Mouse (Mus musculus) layer of hippocampus, adult 2 months (tissue): ENCODE results near the gene Unc5b. TPM values are rescaled to one million over a fixed set of nuclear protein-coding genes. Genes with fewer than 3 reads are reported as not detected.

Experiments used
- DNase-seq, 2 experiments: peaks; one replicate each; pipeline ENCODE4 v3.0.0; 2022; ENCODE audit warnings: low spot score in 2 of 2
- H3K27ac ChIP-seq: fragments of 200-600 bp; 2 replicates; pipeline ENCODE4 v1.8.1; 2022
- H3K4me3 ChIP-seq: fragments of 200-600 bp; 2 replicates; pipeline ENCODE4 v1.8.1; 2022; ENCODE audit warnings: mild to moderate bottlenecking
- CTCF ChIP-seq: fragments of 200-600 bp; conservative IDR thresholded peaks from 2 replicates; pipeline ENCODE4 v1.8.1; 2022; ENCODE audit warnings: antibody characterized with exemption, mild to moderate bottlenecking, moderate library complexity
- total RNA-seq, 2 experiments: library from RNA; stranded (reverse); gene quantifications; 2 replicates each; pipeline ENCODE4 v1.2.3; 2021

Gene Unc5b
- total RNA-seq, 2 experiments from 2014 or later = 10.7 to 11.2 TPM

DNA sequence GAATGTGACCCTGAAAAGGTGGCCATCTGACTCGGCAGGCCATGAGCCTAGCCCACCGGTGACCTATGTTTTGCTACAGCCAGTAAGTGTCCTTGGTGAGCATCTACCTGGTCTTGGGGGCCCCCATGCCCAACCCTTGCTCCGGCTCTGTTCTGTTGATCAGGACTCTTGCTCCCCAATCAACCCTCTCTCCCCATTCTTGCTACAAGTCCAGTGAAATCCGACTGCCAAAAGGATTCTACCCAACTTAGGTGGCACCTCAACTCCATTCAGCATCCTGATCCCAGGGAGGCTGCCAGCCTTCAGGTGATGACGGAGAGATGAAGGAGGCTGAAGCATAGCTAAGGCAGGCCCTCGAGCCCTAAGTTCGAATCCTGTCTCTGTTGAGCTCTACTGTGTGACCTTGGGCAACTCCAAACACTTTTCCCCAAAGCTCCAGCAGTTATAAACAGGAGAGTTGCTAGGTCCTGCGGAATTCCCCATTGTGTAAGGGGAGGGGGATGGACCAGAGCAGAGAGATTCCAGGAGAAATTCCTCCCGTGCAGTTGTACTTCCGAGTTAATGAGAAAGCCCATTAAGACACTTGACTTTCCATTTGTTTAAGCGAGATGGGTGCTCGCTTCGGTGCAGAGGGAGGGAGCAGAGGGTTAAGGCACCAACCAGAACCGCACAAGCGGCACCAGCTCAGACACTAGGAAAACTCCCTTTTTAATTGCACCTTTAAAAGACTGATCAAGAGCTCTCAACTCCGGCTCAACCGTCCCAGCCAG is 3.3 kb downstream of the Unc5b start:
- H3K4me3 ChIP-seq = no peak overlapping the region
- H3K27ac ChIP-seq = peak overlapping the region; percentile 61
- DNase-seq = no peak
- TF ChIP-seq CTCF = no peak

DNA sequence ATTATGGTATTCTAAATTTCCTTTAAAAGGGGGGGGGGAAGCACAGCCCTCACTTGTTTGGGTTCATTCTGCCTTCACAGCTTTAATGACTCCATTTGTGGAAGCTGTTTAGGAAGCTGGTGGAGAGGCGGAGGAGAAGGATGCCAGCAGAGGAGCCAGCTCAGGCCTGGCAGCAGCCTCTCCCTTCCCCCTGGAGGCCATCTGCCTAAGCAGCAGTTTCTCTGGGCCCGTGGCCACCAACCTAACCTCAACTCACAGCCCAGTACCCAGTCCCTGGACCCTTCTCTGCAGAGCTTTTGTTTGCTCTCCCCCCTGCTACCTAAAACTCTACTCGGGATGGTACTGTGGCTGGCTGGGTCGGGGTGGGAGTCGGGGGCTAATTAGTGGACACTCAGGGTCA is 4.1 kb downstream of the Unc5b start:
- DNase-seq = peak; percentile 38 to 48
- peak overlapping the region; percentile 61 for H3K27ac ChIP-seq
- H3K4me3 ChIP-seq = peak overlapping the region; percentile 59
- TF ChIP-seq CTCF = peak; percentile 48

GRCm38 (mm10) chr10:60826461-60827237 is 4.7 kb downstream of the Unc5b start:
- DNase-seq = peak; percentile 30 to 44
- H3K27ac ChIP-seq = peak overlapping the region; percentile 61
- TF ChIP-seq CTCF = peak; percentile 72
- peak overlapping the region; percentile 59 for H3K4me3 ChIP-seq

DNA sequence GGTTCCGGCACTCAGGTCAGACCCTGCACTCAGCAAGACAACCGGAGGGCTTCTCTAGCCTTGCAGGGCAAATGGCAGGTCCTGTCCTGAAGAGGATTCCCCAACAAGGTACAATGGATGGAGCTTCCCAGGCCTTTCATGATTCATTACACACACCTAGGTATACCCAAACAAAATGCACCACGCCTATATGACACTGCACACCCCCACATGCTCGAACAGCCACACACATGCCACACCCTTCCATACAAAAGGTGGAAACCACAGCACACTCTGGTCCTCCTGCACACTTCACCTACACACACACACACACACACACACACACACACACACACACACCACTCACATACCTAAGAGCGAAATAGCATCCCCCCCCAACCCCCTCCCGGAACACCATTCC is 5.4 kb downstream of the Unc5b start:
- H3K27ac ChIP-seq = no peak overlapping the region
- DNase-seq = no peak
- no peak overlapping the region for H3K4me3 ChIP-seq
- TF ChIP-seq CTCF = no peak

GRCm38 (mm10) chr10:60823744-60824143 is 7.6 kb downstream of the Unc5b start:
- 0 out of 2 replicates have a peak overlapping the region, but pooled peaks have one; percentile 23 for H3K27ac ChIP-seq
- H3K4me3 ChIP-seq = no peak overlapping the region
- TF ChIP-seq CTCF = no peak
- no peak for DNase-seq

GRCm38 (mm10) chr10:60822641-60823425 is 8.5 kb downstream of the Unc5b start:
- H3K4me3 ChIP-seq = no peak overlapping the region
- DNase-seq = no peak
- peak overlapping the region; percentile 51; the same call in 1 of the 2 replicates for H3K27ac ChIP-seq
- no peak for TF ChIP-seq CTCF

GRCm38 (mm10) chr10:60821736-60822358 is 9.5 kb downstream of the Unc5b start:
- Histone ChIP-seq H3K4me3 (no peak overlapping the region), H3K27ac (peak overlapping the region; percentile 51; the same call in 1 of the 2 replicates)
- no peak for TF ChIP-seq CTCF
- no peak for DNase-seq

DNA sequence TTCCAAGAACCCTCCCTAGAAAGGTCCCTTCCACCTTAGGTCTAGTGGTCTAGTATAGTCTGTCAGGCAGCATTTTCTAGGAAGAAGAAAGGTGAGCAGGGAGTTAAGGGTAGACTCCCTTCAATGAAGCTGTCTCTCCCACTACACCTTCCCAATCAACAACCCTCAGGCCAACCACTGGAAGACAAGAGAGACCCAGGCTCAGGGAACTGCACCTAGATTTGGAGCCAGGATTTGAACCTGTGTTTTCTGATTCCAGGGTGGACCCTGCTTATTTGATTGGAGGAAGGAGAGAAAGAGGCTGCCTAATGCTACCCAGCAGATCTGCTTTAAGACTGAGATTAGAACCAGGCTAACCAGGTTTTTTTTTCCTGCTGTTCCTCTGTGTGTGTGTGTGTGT is 10.1 kb downstream of the Unc5b start:
- Histone ChIP-seq H3K4me3 (no peak overlapping the region), H3K27ac (peak overlapping the region; percentile 68; the same call in 1 of the 2 replicates)
- DNase-seq = no peak
- no peak for TF ChIP-seq CTCF

DNA sequence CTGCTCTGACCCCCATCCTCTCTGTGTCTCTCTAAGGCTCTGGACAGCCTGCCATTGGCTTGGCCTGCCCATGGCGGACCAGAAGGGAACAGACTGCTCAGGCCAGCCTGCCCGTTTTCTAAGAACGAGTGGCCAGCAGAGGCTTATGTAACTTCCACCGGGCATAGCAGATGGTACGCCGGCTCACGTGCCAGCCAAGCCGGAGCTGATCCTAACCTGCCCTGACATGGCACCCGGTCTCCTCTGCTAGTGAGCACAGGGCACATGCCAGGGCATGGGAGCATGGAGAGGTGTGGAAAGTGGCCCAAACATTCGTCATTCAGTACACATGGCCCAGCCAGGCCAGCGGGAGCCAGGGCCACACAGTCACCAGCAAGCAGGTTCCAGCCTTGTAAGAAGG is 10.8 kb downstream of the Unc5b start:
- Histone ChIP-seq H3K27ac (peak overlapping the region; percentile 68), H3K4me3 (no peak overlapping the region)
- no peak for DNase-seq
- no peak for TF ChIP-seq CTCF

GRCm38 (mm10) chr10:60819654-60820192 is 11.7 kb downstream of the Unc5b start:
- Histone ChIP-seq H3K27ac (peak overlapping the region; percentile 68; the same call in 1 of the 2 replicates), H3K4me3 (no peak overlapping the region)
- no peak for TF ChIP-seq CTCF
- no peak for DNase-seq

DNA sequence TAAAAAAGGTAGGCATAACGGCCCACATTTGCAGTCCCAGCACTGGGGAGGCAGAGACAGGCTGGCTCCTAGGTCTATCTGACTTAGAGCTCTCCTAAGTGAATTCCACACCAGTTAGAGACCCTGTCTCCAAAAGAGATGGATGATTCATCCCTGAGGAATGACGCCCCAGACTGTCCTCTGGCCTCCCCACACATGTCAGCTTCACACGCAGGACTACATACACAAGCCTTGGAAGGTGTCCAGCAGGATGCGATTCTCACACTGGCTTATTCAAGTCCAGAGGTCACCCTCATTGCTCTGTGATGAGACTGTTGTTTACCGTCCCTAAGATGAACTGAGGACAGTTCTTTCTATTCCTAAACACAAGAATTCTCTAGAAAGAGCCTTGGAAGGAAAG is 12.2 kb downstream of the Unc5b start:
- DNase-seq = no peak
- no peak overlapping the region; the same call in 1 of the 2 replicates for H3K27ac ChIP-seq
- H3K4me3 ChIP-seq = no peak overlapping the region
- no peak for TF ChIP-seq CTCF

DNA sequence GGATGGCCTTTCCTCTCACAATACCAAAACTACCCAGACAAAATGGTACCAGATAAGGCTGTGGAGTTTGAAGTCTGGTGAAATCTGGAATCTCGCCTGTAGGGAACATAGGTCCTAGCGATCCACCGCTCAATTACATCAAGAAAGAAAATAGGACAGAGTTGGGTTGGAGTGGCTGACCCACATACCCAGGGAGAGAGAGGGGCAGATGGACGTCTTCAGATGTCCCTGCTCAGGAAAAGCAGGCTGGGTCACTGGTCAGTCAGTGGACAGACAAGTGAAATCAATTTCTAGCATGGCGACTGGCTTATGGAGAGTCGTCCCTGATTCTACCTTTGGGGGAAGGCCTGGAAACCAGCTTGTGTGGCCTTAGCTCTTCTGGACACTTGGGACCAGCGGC is 12.7 kb downstream of the Unc5b start:
- TF ChIP-seq CTCF = no peak

More for the DNA sequence above, 12.7 kb downstream of the Unc5b start:
- no peak overlapping the region for H3K4me3 ChIP-seq
- H3K27ac ChIP-seq = peak overlapping the region; percentile 83
- no peak for DNase-seq
